In genomic region chr10:54026738-54027427, GRCm38 (mm10) we compare ENCODE assay signal across 1 mouse cellular context.
TF ChIP-seq lines count a peak whose summit lies in the region.

No protein-coding gene starts in this region.

TF ChIP-seq in CH12.LX, 34 proteins besides CTCF, POLR2A, EP300 and RAD21 (continued from another document):
- TF ChIP-seq POLR2AphosphoS2 (IDR thresholded peaks at IDR 0.05; ENCODE audit: low read depth, low read length) (no peak), JUND (conservative IDR thresholded peaks at IDR 0.05; ENCODE audit: low read depth, low read length) (peak; percentile 97)
